Mouse (Mus musculus) myocyte (in vitro differentiated cells): Measurements from ENCODE around the gene Hoxd12.

Experiments
- E2F4 ChIP-seq: IDR thresholded peaks from one replicate; pipeline ENCODE4 v1.6.1; 2011; ENCODE audit warnings: mild to moderate bottlenecking, control low read depth, moderate library complexity; ENCODE audit not compliant: insufficient read depth
- MYOG ChIP-seq, 3 experiments: IDR thresholded peaks; one replicate each; pipeline ENCODE4 v1.6.1; 2011; ENCODE audit warnings: control low read depth in 2 of 3, low read depth in 2 of 3, mild to moderate bottlenecking in 2 of 3; ENCODE audit not compliant: insufficient read length in 2 of 3, control insufficient read depth in 1 of 3, insufficient read depth in 1 of 3
- POLR2A ChIP-seq: IDR thresholded peaks from one replicate; pipeline ENCODE4 v1.6.1; 2011; ENCODE audit warnings: low read depth, mild to moderate bottlenecking, control low read depth, moderate library complexity; ENCODE audit not compliant: insufficient read length
- POLR2AphosphoS2 ChIP-seq: IDR thresholded peaks from one replicate; pipeline ENCODE4 v1.6.1; 2011; ENCODE audit warnings: low read depth, control low read depth; ENCODE audit not compliant: insufficient read length
- TCF3 ChIP-seq: IDR thresholded peaks from one replicate; pipeline ENCODE4 v1.6.1; 2011; ENCODE audit warnings: low read depth, control low read depth; ENCODE audit not compliant: insufficient read length
- USF1 ChIP-seq: IDR thresholded peaks from one replicate; pipeline ENCODE4 v1.6.1; 2011; ENCODE audit warnings: low read depth, mild to moderate bottlenecking, control low read depth, moderate library complexity

DNA sequence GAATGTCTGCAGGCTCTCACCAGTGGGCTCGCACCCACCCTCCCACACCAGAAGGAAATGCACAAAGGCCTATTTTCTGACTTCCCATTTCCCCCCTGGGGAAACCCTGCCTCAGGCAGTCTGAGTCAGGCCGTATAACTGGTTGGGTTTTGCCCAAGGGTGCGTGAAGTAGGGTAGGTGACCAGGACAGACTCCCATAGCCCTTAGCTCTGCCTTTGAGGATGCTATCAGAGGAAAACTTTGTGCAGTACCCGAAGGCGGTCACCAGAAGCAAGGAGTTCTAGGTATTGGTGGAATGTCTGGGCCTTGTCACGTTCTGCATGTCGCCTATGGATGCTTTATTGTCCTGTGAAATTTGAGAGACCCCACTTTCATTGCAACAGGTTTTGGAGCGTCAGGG, 48.1 kb downstream of the Hoxd12 start:
- TF ChIP-seq POLR2AphosphoS2 (no peak), POLR2A (no peak), E2F4 (no peak), MYOG (IDR thresholded peaks at IDR 0.05; ENCODE audit: control insufficient read depth in 1 of 3, insufficient read depth in 1 of 3, insufficient read length in 2 of 3, low read depth in 2 of 3) (no peak), USF1 (no peak), TCF3 (no peak)
